Comparison of ENCODE assay signal across 8 mouse cellular contexts in genomic region chr12:100520077-100520793, GRCm38 (mm10). TPM values are rescaled to one million over a fixed set of nuclear protein-coding genes. Genes with fewer than 3 reads are reported as not detected.
DNase-seq lines count a peak whose midpoint lies in the region; ATAC-seq and TF ChIP-seq lines count a peak whose summit lies in the region.

No protein-coding gene starts in this region.

- WGBS in forebrain, embryonic 10.5 days: 4% methylated on average over 76 of the region's 76 CpGs
- WGBS in heart, postnatal 0 days: under 1% methylated on average over 75 of the region's 76 CpGs

- peak overlapping the region; percentile 88 for H3K9ac ChIP-seq in heart, postnatal 0 days (replicated peaks; ENCODE audit: low read depth, low read length)

- peaks cover 28% of the 10 kb centered on the region for H3K36me3 ChIP-seq in forebrain, embryonic 10.5 days (replicated peaks)
- no peaks in the 10 kb centered on the region for H3K36me3 ChIP-seq in heart, postnatal 0 days (replicated peaks; ENCODE audit: control insufficient read depth, insufficient read depth, low read length)

- no peak for TF ChIP-seq CTCF in heart, postnatal 0 days (IDR thresholded peaks at IDR 0.05; ENCODE audit: low read depth)

- DNase-seq in CD8-positive naive resting alpha-beta T cell, adult 2 months (ENCODE audit: low read depth in 2 of 2, low spot score in 2 of 2): peak; percentile 37 to 46
- DNase-seq in adrenal gland, postnatal 36 days: peak; percentile 73 to 80
- peak; percentile 64 for DNase-seq in forebrain, embryonic 10.5 days (ENCODE audit: extremely low spot score, low spot score)
- peak; percentile 34 for DNase-seq in heart, postnatal 0 days (ENCODE audit: low spot score)
- DNase-seq in kidney, postnatal 25 days: peak; percentile 47 to 81
- peak; percentile 65 for DNase-seq in lung, postnatal 10 days
- DNase-seq in ovary, postnatal 14 days (ENCODE audit: low spot score): peak; percentile 38
- peak; percentile 24 to 65 for DNase-seq in urinary bladder, adult 18-20 months (ENCODE audit: low spot score in 2 of 2)

- H3K9me3 ChIP-seq in forebrain, embryonic 10.5 days: no peaks in the 10 kb centered on the region
- H3K9me3 ChIP-seq in heart, postnatal 0 days (replicated peaks; ENCODE audit: control insufficient read depth, low read length): no peaks in the 10 kb centered on the region

- H3K27ac ChIP-seq in forebrain, embryonic 10.5 days: peak overlapping the region; percentile 93
- H3K27ac ChIP-seq in heart, postnatal 0 days (ENCODE audit: low read depth): peak overlapping the region; percentile 78

- H3K27me3 ChIP-seq in forebrain, embryonic 10.5 days (ENCODE audit: poor library complexity, severe bottlenecking): peaks cover 10% of the 10 kb centered on the region
- H3K27me3 ChIP-seq in heart, postnatal 0 days (ENCODE audit: control insufficient read depth, insufficient read depth, low read length): no peaks in the 10 kb centered on the region

- H3K4me1 ChIP-seq in forebrain, embryonic 10.5 days: peaks cover 24% of the 10 kb centered on the region
- H3K4me1 ChIP-seq in heart, postnatal 0 days (ENCODE audit: control insufficient read depth, insufficient read depth): peaks cover 23% of the 10 kb centered on the region

- peak; percentile 78 for ATAC-seq in heart, postnatal 0 days (ENCODE audit: insufficient read depth, low read depth)

- peak overlapping the region; percentile 72 for H3K4me2 ChIP-seq in heart, postnatal 0 days (ENCODE audit: low read depth, low read length)

- TF ChIP-seq EP300 in heart, postnatal 0 days (IDR thresholded peaks at IDR 0.05; ENCODE audit: low read depth): no peak

- peak overlapping the region; percentile 72 for H3K4me3 ChIP-seq in forebrain, embryonic 10.5 days
- peak overlapping the region; percentile 71 for H3K4me3 ChIP-seq in heart, postnatal 0 days (ENCODE audit: low read depth, low read length)

RNA-seq across cellular contexts. Expression of gene Ttc7b, which starts 0.4 kb away (rescaled TPM):
- total RNA-seq in adrenal gland, postnatal 36 days (2021): 10 to 100 TPM; 75.9 to 82.8 TPM
- 4.6 and 5.5 TPM in 2 replicates for polyA plus RNA-seq in forebrain, embryonic 10.5 days (2016; fragmentation: Nextera tagmentation; extraction: Ambion mirVana)
- total RNA-seq in heart, postnatal 0 days (2014; rRNA removed; ENCODE audit: low replicate concordance): 29.4 and 37.8 TPM in 2 replicates
- polyA plus RNA-seq in heart, postnatal 0 days (2015; fragmentation: Nextera tagmentation; extraction: Ambion mirVana): 5.9 and 6.7 TPM in 2 replicates

Comparison
In these comparisons a context has a peak if more than half of its experiments do, and no peak if none do; other contexts are left out.
1. Peak in every context shown above with its lines: DNase-seq, ATAC-seq, H3K4me3 ChIP-seq and H3K27ac ChIP-seq.